Mouse (Mus musculus) cerebellum, postnatal 10 days (tissue): ENCODE measurements around the gene Tmtc2.

Experiments used
- DNase-seq, 2 experiments: peaks; one replicate each; pipeline ENCODE4 v3.0.0; 2021; ENCODE audit warnings: mixed read lengths in 2 of 2

Gene Tmtc2

GRCm38 (mm10) chr10:105403931-105404330 is 170.3 kb downstream of the Tmtc2 start:
- no peak for DNase-seq

DNA sequence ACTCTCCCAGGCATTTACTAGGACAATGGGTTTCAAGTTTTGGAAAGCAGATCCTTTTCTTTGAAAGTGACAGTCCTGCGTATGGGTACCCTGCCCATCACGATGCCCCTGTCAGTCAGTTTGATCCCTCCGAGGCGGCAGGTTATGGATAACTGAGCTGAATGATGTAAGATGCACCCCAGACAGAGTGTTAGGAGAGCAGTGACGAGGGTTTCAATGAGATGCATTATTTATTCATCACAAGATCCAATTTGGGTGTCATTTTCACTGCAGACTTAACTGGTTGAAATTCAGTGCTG is 171.8 kb downstream of the Tmtc2 start:
- peak; percentile 49 for DNase-seq

DNA sequence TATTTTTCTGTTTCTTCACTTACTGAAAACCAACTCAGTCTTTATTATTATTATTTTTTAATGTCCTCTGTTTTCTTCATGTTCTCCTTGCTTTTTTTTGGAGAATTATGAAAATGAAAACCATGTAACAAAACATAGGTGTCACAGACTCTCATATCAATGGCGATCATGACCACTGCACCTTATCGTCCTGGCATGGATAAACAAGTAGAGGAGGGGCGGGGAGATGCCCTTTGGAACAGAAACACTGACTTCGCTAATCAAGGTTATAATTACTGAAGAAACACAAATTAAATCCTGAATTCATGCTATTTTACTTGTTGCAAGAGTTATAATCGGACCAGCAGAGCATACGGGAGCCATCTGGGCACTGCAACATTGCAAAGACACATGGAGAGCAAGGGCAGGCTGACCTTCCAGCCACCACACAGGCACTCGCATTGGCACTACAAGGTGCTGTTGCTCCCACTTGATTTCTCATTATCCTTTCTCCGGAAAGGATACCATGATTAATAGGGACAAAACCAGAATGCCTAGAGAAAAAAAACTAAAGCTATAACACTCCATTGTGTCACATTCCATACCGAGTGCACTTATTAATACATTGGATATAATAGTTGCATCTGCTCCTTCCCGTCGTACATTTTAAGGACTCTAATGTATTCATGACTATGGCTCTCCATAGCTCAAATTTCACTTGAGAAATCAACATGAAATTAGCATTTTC is 172.3 kb downstream of the Tmtc2 start:
- peak; percentile 80 to 88 for DNase-seq

- DNase-seq, result no peak
Measured at GRCm38 (mm10) chr10:105399316-105399715, 174.9 kb downstream of the Tmtc2 start.

DNA sequence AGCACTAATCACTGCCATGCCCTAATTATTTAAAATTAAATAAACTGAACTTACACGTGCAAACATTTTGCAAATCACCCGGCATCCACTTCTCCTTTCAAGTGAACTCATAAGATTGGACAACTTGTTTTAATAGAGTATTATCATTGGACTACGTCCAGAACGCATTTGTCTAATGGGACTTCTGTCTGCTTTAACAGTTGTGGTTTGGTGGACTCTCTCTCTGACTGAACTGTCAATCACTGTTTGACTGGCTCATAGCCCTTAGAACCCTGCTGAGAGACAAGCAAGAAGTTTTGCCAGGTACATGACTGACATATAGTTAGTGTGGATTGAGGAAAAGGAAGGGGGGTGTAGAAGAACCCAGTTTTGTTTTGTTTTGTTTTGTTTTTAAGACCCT is 190.2 kb downstream of the Tmtc2 start:
- DNase-seq, result no peak

DNA sequence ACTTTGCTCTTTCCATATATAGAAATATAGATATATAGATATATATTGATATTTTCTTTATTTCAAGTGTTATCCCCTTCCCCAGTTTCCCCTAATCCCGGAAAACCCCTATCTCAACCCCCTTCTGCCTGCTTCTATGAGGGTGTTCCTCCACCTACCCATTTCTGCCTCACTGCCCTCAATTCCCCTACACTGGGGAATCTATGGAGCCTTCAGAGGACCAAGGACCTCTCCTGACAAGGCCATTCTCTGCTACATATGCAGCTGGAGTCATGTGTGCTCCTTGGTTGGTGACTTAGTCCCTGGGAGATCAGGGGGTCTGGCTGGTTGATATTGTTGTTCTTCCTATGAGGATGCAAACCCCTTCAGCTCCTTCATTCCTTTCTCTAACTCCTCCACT is 192.5 kb downstream of the Tmtc2 start:
- DNase-seq, result no peak

DNA sequence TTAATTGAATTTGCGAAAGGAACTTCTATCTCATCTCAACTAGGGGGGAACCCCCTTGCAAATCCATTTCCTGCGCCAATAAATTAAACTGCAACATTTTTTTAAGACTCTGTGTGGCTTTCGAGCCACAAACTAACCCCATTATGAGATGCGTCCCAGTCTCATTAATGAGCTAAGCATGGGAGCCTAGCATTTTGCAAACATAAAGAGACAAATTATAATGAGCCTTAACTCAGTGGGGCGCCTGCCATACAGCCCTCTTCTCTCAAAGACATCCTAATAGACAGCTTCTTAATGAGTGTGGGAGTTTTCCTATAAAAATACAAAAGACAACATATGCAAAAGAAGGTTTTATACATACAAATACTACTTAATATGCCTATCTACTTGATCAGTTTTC is 193.0 kb downstream of the Tmtc2 start:
- no peak for DNase-seq

GRCm38 (mm10) chr10:105380584-105380983 is 193.7 kb downstream of the Tmtc2 start:
- no peak for DNase-seq

DNA sequence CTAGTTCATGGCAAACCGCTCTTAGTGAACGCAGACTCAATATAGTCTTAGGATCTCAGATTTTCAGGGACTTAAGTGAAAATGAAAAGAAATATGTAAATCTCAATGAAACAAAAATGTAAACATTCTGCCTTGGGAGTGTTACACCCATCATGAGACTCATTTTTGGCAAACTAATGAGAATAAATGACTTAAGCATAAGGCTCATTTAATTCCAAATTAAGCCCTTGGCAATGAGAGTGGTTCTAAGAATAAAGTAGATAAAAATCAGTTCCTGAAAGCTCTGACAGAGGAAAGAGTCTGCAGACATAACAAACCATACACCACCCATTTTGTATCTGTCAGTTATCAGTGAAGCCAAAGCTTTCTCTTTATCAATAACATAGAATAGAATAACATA is 196.5 kb downstream of the Tmtc2 start:
- DNase-seq, result no peak

DNA sequence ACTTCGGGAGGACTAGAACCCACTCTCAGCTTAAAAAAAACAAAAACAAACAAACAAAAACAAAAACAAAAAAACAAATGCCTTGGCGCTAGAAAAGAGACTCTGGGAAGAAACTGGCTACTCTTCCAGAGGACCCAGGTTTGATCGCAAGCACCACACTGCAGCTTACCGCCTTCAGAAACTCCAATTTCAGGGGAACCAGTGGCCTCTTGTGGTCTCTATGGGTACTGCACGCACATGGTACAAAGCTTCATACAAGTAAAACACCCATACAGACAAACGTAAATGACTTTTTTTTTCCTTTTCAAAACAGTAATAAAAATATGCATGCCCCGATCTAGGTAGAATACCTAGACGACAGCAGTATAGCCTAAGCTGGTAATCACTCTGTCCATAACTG is 201.0 kb downstream of the Tmtc2 start:
- peak; percentile 31 to 39 for DNase-seq

- no peak for DNase-seq
Measured at GRCm38 (mm10) chr10:105368242-105368641, 206.0 kb downstream of the Tmtc2 start.

DNA sequence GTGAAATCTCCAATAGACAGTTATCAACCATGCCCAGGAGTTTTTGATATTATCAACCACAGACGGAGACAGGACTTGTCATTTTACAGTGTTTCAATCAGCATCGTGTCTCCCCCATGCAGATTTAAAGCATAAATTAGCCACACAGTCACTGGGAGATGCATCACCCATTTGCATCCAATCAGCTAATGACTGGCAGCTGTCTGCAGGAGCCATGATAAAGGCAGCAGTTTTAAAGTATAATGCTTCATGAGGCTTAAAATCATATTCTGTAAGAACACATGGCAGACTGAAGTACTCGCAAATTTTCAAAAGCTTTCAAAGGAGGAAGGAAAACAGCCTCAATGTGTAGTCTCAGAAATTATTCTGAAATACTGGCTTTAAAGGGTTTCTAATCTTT is 209.8 kb downstream of the Tmtc2 start:
- no peak for DNase-seq

DNA sequence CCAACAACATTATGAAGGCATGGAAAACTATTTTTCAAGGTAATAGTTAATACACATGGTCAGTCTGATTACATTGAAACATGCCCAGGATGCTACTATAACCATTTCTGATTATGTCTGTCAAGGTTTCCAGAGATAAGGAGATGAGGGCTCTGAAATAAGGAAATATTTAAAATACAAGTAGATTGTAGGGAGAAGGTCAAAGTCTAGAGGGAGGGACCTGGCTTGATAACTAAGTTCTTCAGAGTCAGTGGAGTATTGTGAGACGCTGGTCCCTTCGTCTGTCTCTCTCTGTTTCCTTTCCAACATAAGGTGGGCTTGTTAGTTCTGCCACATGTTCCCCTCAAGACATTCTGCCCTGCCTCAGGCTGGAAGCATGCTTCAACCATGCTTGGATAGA is 223.9 kb downstream of the Tmtc2 start:
- DNase-seq, result no peak

DNA sequence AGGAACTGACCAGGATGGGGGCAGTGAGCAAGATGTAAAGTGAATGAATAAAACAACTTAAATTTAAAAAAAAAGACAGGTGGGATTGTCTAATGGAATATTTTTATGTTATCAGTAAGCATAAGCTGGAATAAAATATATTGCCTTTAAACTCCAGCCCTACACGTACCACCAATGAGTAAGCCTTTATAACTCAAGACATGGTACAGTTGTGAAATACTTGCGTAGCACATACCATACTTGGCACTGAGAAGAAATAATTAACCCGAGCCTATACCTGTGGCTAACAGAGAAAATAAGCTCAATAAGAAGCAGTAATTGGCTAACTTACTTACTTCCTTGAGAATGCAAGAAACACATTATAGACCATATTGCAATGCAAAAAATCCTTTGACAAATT is 228.3 kb downstream of the Tmtc2 start:
- no peak for DNase-seq

- no peak for DNase-seq
Measured at GRCm38 (mm10) chr10:105332856-105333255, 241.4 kb downstream of the Tmtc2 start.

DNA sequence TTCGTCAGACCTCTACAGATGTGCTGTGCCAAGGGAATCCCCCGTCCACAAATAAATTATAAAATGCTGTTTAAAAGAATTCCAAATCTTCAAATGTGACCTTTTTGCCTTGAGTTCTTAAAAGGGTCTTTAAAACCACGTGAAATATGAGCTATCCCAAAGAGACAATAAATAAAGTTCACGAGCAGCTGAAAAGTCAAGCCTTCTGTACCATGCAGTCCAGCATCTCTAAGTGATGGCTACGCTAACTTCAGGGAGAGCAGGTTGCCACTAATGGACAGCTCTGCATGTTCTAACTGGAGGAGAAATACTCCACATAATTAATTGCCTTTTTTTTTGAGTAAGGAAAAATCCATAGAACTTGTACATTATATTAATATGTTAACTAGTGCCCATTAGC is 243.9 kb downstream of the Tmtc2 start:
- no peak for DNase-seq

GRCm38 (mm10) chr10:105323646-105324192 is 250.5 kb downstream of the Tmtc2 start:
- no peak for DNase-seq

- no peak for DNase-seq
Measured at GRCm38 (mm10) chr10:105319299-105320057, 254.8 kb downstream of the Tmtc2 start.

DNA sequence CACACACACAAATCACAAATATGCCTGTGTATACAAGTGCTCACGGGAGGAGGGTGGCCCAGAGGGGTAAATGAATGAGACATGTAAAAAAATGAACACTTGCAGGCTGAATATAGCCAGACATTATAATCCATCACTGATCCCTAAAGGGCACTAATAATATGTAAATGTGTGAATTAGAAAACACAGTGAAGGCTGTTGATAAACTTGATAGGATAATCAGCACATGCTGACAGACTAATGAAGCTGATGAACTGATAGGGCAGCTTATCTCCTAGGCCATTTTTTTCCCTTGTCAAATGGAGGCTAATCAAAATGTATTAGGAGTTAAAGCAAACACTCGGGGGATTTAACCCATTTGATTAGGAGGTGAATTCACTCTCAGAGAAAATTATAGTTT is 255.4 kb downstream of the Tmtc2 start:
- DNase-seq, result no peak

DNA sequence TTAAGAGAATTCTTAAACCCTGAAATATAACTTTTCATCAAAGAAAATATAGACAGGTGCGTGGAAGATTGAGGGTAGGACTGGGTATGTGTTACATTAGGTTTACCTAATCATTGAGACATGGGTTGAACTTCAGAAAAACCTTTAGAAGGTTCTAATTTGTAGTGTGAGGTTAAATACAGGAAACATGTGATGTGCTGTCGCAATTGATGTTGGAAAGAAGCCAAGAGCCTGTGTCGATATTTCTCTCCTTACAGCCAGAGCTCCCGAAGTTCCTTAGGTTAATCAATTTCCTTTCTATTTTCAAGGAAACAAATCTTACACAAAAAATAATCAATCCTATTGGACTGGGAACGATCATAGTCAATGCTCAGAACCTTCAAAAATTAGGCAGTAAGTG is 261.3 kb downstream of the Tmtc2 start:
- no peak for DNase-seq

DNA sequence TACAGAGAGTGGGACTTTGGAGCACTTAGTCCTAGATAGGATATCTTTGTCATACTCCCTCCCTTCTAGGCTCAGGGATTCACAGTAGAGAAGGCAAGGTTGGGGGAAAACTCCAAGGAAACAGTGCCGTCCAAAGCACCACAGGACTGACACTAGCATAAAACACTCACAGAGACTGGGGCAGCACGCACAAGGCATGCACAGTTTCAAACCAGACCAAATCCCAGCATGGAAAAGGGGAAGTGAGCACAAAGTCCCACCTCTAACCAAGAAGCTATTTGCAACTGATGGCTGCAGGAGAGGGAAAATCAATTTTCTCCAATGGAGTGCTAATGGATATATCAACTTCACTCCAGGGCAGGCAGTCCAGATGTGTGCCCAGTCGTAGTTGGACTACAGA is 276.7 kb downstream of the Tmtc2 start:
- DNase-seq, result no peak

DNA sequence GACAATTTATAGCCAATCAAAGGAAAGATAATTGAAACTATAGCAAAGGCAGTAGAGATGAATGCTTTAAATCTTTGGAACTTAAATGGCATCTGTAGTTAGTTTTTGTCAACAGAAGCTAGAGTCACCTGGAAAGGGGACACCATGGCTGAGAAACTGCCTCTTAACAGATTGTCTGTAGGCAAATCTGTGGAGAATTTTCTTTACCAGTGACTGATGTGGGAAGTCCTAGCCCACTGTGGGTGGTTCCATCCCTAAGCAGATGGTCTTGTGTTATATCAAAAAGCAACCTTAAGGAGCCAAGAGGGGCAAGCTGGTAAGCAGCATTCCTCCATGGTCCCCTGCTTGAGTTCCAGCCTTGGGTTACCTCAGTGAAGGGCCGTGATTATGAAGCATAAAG is 281.3 kb downstream of the Tmtc2 start:
- DNase-seq, result no peak

- DNase-seq, result no peak
Measured at GRCm38 (mm10) chr10:105288472-105288871, 285.8 kb downstream of the Tmtc2 start.

GRCm38 (mm10) chr10:105287575-105287974 is 286.7 kb downstream of the Tmtc2 start:
- no peak for DNase-seq
